Mouse (Mus musculus) ovary, postnatal 14 days (tissue): Measurements from ENCODE around the gene Olfr1079.
"Not testable (repeated sequence)": the region's sequence is repeated elsewhere in the genome, so short reads cannot be mapped to it uniquely, and the experiment has no call there.

Source experiments
- DNase-seq: peaks from one replicate; pipeline ENCODE4 v3.0.0; 2022; ENCODE audit warnings: low spot score

Olfr1079 gene

DNA sequence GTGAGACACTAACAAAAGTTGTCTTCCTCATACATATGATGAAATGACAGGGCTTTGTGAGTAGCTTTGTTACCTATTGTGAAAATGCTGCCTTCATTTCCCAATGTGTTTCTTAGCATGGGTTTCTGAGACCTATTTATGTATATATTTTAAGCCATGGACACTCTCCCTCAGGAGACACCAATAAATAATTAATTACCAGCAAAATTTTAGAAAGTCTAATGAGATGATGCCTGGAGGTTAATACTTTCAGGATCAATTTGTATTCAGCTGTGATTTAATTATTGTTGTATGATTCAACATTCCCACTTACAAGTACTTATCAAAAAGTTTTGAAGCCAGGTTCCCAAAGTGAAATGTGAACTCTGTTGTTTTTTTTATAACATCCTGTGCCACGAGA lies at the start of gene Olfr1079:
TSS of gene Olfr1079 (minus strand) at position 101 of the 400 bp plus-strand sequence.
- no peak for DNase-seq

DNA sequence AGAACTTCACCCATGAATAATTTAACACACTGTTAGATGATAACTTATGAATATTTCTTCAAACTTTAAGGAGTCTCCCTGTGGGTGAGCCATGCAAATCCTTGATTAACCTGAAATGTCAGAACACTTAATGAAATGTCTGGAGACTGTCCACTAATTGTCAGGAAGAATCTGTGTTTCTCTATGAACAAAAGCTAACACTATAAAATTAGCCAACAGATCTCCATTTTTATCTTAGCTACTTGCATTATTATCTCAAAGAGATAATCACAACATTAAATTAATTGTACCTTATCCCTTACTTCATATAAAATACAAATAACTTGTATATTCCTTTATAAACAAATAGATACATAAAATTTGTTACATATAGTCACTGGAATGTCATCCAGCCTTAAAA lies 15.9 kb upstream of the Olfr1079 start, which contains the start of gene Olfr1080:
TSS of gene Olfr1080 (minus strand) at position 101 of the 400 bp plus-strand sequence.
- DNase-seq = not testable (repeated sequence)

DNA sequence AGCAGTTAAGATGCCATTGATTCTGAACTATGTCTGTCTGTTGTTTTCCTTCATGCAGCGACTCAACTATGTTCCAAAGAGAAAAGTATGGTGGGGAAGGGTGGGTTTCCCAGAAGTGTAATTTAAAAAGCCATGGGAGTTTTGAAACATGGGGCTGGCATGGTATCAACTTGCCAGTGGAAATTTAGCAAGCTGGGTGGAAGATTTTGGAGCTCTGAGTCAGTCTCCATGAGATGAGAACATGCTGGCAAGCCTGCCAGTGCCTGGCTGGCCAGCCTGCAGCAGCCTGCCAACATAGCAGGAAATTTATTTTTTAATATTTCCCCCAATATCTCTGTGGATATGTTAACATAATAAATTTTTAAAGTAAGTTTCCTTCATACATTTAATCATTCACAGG lies 11.3 kb downstream of the Olfr1079 start:
- no peak for DNase-seq

DNA sequence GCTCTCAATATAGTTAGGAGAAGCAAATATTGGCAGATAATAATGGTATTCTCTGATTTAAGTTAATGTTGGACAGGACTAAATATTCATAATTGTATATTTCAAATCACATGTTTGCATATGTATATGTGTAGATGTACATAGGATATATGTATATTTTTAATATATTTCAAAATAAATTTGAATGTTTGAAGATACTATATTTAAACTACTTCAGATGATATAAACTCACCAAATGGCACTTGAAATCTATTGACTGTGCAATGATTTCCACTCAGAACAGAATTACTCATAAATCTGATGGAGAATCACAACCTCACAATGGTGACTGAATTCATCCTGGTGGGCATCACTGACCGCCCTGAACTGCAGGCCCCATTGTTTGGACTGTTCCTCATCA lies 34.1 kb downstream of the Olfr1079 start, which contains the start of gene Olfr1076:
TSS of gene Olfr1076 (plus strand) at position 301 of the 400 bp plus-strand sequence.
- no peak for DNase-seq

DNA sequence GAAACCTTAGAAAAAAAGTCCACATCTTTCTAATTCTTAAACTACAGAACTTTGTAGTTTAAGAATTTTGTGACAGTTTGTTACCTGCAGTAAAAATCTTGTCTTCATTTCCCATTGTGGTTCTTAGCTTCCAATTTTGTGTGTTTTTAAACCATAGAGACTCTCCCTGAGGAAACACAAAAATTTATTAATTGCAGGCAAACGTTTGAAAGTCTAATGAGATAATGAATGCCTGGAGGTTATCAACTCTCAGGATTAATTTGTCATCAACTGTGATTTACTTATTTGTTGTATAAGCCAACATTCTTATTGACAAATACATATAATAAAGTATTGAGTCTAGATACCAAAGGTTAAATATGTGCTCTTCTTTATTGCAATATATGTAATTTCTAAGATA lies 55.0 kb downstream of the Olfr1079 start, which contains the start of gene Olfr228:
TSS of gene Olfr228 (minus strand) at position 101 of the 400 bp plus-strand sequence.
- DNase-seq = no peak
